Mouse (Mus musculus): ENCODE results near the gene Wdtc1. TPM values are rescaled to one million over a fixed set of nuclear protein-coding genes. Genes with fewer than 3 reads are reported as not detected.
A peak's percentile ranks its signal among the peaks of the same experiment; 100 is the strongest.

The Wdtc1 gene
- polyA plus RNA-seq, 1 experiment from 2014 or later, result 18.6 TPM

- Histone ChIP-seq H3K27me3 (replicated peaks) (no peaks in the 10 kb centered on the region), H3K9ac (no peak overlapping the region), H3K4me2 (no peak overlapping the region), H3K9me3 (no peaks in the 10 kb centered on the region), H3K36me3 (peaks cover 38% of the 10 kb centered on the region), H3K4me1 (peaks cover 2% of the 10 kb centered on the region; the same call in 1 of the 2 replicates), H3K27ac (no peak overlapping the region), H3K4me3 (replicated peaks) (no peak overlapping the region)
- 89% methylated on average over 9 of the region's 9 CpGs for WGBS
- ATAC-seq (ENCODE audit: insufficient read depth, low FRiP score, low read depth), result no peak
These were observed 82.4 kb downstream of the Wdtc1 start for GRCm38 (mm10) chr4:133270929-133271328.

- Histone ChIP-seq H3K4me1 (no peaks in the 10 kb centered on the region), H3K27ac (no peak overlapping the region), H3K9me3 (no peaks in the 10 kb centered on the region), H3K9ac (no peak overlapping the region), H3K27me3 (replicated peaks) (no peaks in the 10 kb centered on the region), H3K4me3 (replicated peaks) (no peak overlapping the region), H3K4me2 (no peak overlapping the region), H3K36me3 (peaks cover 51% of the 10 kb centered on the region)
- ATAC-seq (ENCODE audit: insufficient read depth, low FRiP score, low read depth), result no peak
- WGBS, result 85% methylated on average over 3 of the region's 3 CpGs
These were observed 83.7 kb downstream of the Wdtc1 start for GRCm38 (mm10) chr4:133269596-133269995.

GRCm38 (mm10) chr4:133268931-133269330 lies 84.3 kb downstream of the Wdtc1 start:
- H3K4me1 ChIP-seq, result no peaks in the 10 kb centered on the region
- no peaks in the 10 kb centered on the region for H3K27me3 ChIP-seq (replicated peaks)
- no peak overlapping the region for H3K9ac ChIP-seq
- no peak overlapping the region for H3K27ac ChIP-seq
- H3K9me3 ChIP-seq, result no peaks in the 10 kb centered on the region
- no peak overlapping the region for H3K4me3 ChIP-seq (replicated peaks)
- H3K4me2 ChIP-seq, result no peak overlapping the region
- H3K36me3 ChIP-seq, result peaks cover 55% of the 10 kb centered on the region
- no peak for ATAC-seq (ENCODE audit: insufficient read depth, low FRiP score, low read depth)
- WGBS, result 90% methylated on average over 3 of the region's 3 CpGs

GRCm38 (mm10) chr4:133266248-133266880 lies 86.9 kb downstream of the Wdtc1 start:
- no peak overlapping the region for H3K27ac ChIP-seq
- peaks cover 55% of the 10 kb centered on the region for H3K36me3 ChIP-seq
- H3K4me2 ChIP-seq, result no peak overlapping the region
- no peak overlapping the region for H3K9ac ChIP-seq
- no peak overlapping the region for H3K4me3 ChIP-seq (replicated peaks)
- no peaks in the 10 kb centered on the region for H3K27me3 ChIP-seq (replicated peaks)
- no peak for ATAC-seq (ENCODE audit: insufficient read depth, low FRiP score, low read depth)
- no peaks in the 10 kb centered on the region for H3K9me3 ChIP-seq
- H3K4me1 ChIP-seq, result peaks cover 3% of the 10 kb centered on the region; the same call in 1 of the 2 replicates
- 82% methylated on average over 12 of the region's 12 CpGs for WGBS

GRCm38 (mm10) chr4:133265759-133266158 lies 87.5 kb downstream of the Wdtc1 start:
- no peaks in the 10 kb centered on the region for H3K27me3 ChIP-seq (replicated peaks)
- peaks cover 55% of the 10 kb centered on the region for H3K36me3 ChIP-seq
- no peak for ATAC-seq (ENCODE audit: insufficient read depth, low FRiP score, low read depth)
- H3K9me3 ChIP-seq, result no peaks in the 10 kb centered on the region
- no peak overlapping the region for H3K4me3 ChIP-seq (replicated peaks)
- no peak overlapping the region for H3K4me2 ChIP-seq
- H3K27ac ChIP-seq, result no peak overlapping the region
- WGBS, result 78% methylated on average over 4 of the region's 4 CpGs
- no peak overlapping the region for H3K9ac ChIP-seq
- H3K4me1 ChIP-seq, result peaks cover 3% of the 10 kb centered on the region; the same call in 1 of the 2 replicates

GRCm38 (mm10) chr4:133265297-133265696 lies 88.0 kb downstream of the Wdtc1 start:
- Histone ChIP-seq H3K36me3 (peaks cover 55% of the 10 kb centered on the region), H3K9ac (no peak overlapping the region), H3K27ac (no peak overlapping the region), H3K4me3 (replicated peaks) (no peak overlapping the region), H3K9me3 (no peaks in the 10 kb centered on the region), H3K4me2 (no peak overlapping the region), H3K27me3 (replicated peaks) (no peaks in the 10 kb centered on the region), H3K4me1 (peaks cover 3% of the 10 kb centered on the region; the same call in 1 of the 2 replicates)
- 90% methylated on average over 3 of the region's 3 CpGs for WGBS
- ATAC-seq (ENCODE audit: insufficient read depth, low FRiP score, low read depth), result no peak

- no peak overlapping the region for H3K4me2 ChIP-seq
- H3K27ac ChIP-seq, result no peak overlapping the region
- no peak overlapping the region for H3K4me3 ChIP-seq (replicated peaks)
- peaks cover 3% of the 10 kb centered on the region; the same call in 1 of the 2 replicates for H3K4me1 ChIP-seq
- H3K27me3 ChIP-seq (replicated peaks), result no peaks in the 10 kb centered on the region
- 86% methylated on average over 2 of the region's 2 CpGs for WGBS
- no peak for ATAC-seq (ENCODE audit: insufficient read depth, low FRiP score, low read depth)
- H3K9ac ChIP-seq, result no peak overlapping the region
- peaks cover 49% of the 10 kb centered on the region for H3K36me3 ChIP-seq
- H3K9me3 ChIP-seq, result no peaks in the 10 kb centered on the region
These were observed 88.7 kb downstream of the Wdtc1 start for GRCm38 (mm10) chr4:133264559-133264958.

- Histone ChIP-seq H3K4me2 (no peak overlapping the region), H3K9me3 (no peaks in the 10 kb centered on the region), H3K9ac (no peak overlapping the region), H3K4me3 (replicated peaks) (no peak overlapping the region), H3K27ac (no peak overlapping the region), H3K27me3 (replicated peaks) (no peaks in the 10 kb centered on the region), H3K36me3 (peaks cover 43% of the 10 kb centered on the region), H3K4me1 (peaks cover 3% of the 10 kb centered on the region; the same call in 1 of the 2 replicates)
- no peak for ATAC-seq (ENCODE audit: insufficient read depth, low FRiP score, low read depth)
- 84% methylated on average over 5 of the region's 5 CpGs for WGBS
These were observed 89.5 kb downstream of the Wdtc1 start for GRCm38 (mm10) chr4:133263756-133264155.

- H3K27me3 ChIP-seq (replicated peaks), result no peaks in the 10 kb centered on the region
- H3K4me2 ChIP-seq, result peak within 1 kb of the TSS; percentile 33
- H3K4me3 ChIP-seq (replicated peaks), result peak within 1 kb of the TSS; percentile 26
- peak within 1 kb of the TSS; percentile 57 for H3K27ac ChIP-seq
- no peak for ATAC-seq (ENCODE audit: insufficient read depth, low FRiP score, low read depth)
- H3K36me3 ChIP-seq, result peaks cover 35% of the 10 kb centered on the region
- no peaks in the 10 kb centered on the region for H3K9me3 ChIP-seq
- 28% methylated on average over 7 of the region's 7 CpGs for WGBS
- peaks cover 3% of the 10 kb centered on the region; the same call in 1 of the 2 replicates for H3K4me1 ChIP-seq
- no peak within 1 kb of the TSS for H3K9ac ChIP-seq
These were observed 90.4 kb downstream of the Wdtc1 start, which contains the start of gene Sytl1 for GRCm38 (mm10) chr4:133262882-133263281. Sytl1 (minus strand) TSS chr4:133263113.

GRCm38 (mm10) chr4:133262375-133262765 lies 90.9 kb downstream of the Wdtc1 start:
- Histone ChIP-seq H3K27ac (peak overlapping the region; percentile 57), H3K4me3 (replicated peaks) (peak overlapping the region; percentile 26), H3K27me3 (replicated peaks) (no peaks in the 10 kb centered on the region), H3K4me1 (peaks cover 3% of the 10 kb centered on the region; the same call in 1 of the 2 replicates), H3K9me3 (no peaks in the 10 kb centered on the region), H3K4me2 (peak overlapping the region; percentile 33), H3K36me3 (peaks cover 30% of the 10 kb centered on the region), H3K9ac (no peak overlapping the region)
- no peak for ATAC-seq (ENCODE audit: insufficient read depth, low FRiP score, low read depth)
- WGBS, result 61% methylated on average over 7 of the region's 7 CpGs

GRCm38 (mm10) chr4:133261641-133262374 lies 91.5 kb downstream of the Wdtc1 start:
- Histone ChIP-seq H3K27me3 (replicated peaks) (peaks cover 1% of the 10 kb centered on the region), H3K27ac (peak overlapping the region; percentile 57), H3K36me3 (peaks cover 26% of the 10 kb centered on the region), H3K4me1 (peaks cover 6% of the 10 kb centered on the region; the same call in 1 of the 2 replicates), H3K4me2 (peak overlapping the region; percentile 33), H3K4me3 (replicated peaks) (peak overlapping the region; percentile 26; the same call in 1 of the 2 replicates), H3K9ac (no peak overlapping the region), H3K9me3 (no peaks in the 10 kb centered on the region)
- 0 out of 2 replicates have a peak, but pooled peaks have one; percentile 14 for ATAC-seq (ENCODE audit: insufficient read depth, low FRiP score, low read depth)
- 55% methylated on average over 10 of the region's 10 CpGs for WGBS
